Mouse (Mus musculus): ENCODE results near the gene Pla2g2d. TPM values are rescaled to one million over a fixed set of nuclear protein-coding genes. Genes with fewer than 3 reads are reported as not detected.

The Pla2g2d gene
- total RNA-seq, 2 experiments from 2014 or later: 2.1 to 2.5 TPM

GRCm38 (mm10) chr4:138827147-138827546 lies 51.6 kb downstream of the Pla2g2d start:
- DNase-seq: no peak

Other genes starting within 250 kb of the Pla2g2d start
- gene Vwa5b1, start 139.9 kb upstream of the Pla2g2d start, total RNA-seq (2021): not detected
- gene Pla2g2c, start 50.9 kb upstream of the Pla2g2d start, total RNA-seq (2021): under 1 TPM; 0.20 to 0.43 TPM
- under 1 TPM; 0.76 to 0.79 TPM for gene Ubxn10, start 38.6 kb upstream of the Pla2g2d start, total RNA-seq (2021)
- gene Pla2g2f, start 18.1 kb upstream of the Pla2g2d start, total RNA-seq (2021): 10 to 100 TPM; 19.8 to 31.3 TPM
- gene Pla2g5, start 87.7 kb downstream of the Pla2g2d start, total RNA-seq (2021): 10 to 100 TPM; 12.6 to 15.4 TPM
- not detected for gene Gm13030, start 98.2 kb downstream of the Pla2g2d start, total RNA-seq (2021)
- gene Pla2g2e, start 102.2 kb downstream of the Pla2g2d start, total RNA-seq (2021): 1 to 10 TPM; 3.3 to 4.0 TPM
- 10 to 100 TPM; 10.2 to 14.4 TPM for gene Otud3, start 138.2 kb downstream of the Pla2g2d start, total RNA-seq (2021)
- gene Rnf186, start 191.4 kb downstream of the Pla2g2d start, total RNA-seq (2021): not detected
- 10 to 100 TPM; 11.3 to 18.1 TPM for gene Tmco4, start 197.2 kb downstream of the Pla2g2d start, total RNA-seq (2021)

Measured in adrenal gland, postnatal 36 days (tissue).